Comparison of ENCODE assay signal across 21 mouse cellular contexts in the genomic region with DNA sequence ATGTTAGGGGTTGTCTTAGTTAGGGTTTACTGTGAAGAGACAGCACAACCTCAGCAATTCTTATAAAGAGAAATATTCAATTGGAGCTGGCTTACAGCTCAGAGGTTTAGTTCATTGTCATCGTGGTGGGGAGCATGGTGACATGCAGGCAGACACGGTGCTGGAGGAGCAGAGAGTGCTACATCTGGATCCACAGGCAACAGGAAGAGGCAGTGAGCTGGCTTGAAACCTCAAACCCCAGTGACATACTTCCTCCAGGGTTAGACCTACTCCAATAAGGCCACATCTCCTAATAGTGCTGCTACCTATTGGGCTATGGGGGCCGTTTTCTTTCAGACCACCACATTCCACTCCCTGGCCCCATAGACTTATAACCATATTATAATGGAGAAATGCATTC. TPM values are rescaled to one million over a fixed set of nuclear protein-coding genes. Genes with fewer than 3 reads are reported as not detected.
A peak's percentile ranks its signal among the peaks of the same experiment; 100 is the strongest.
DNase-seq lines count a peak whose midpoint lies in the region; ATAC-seq lines count a peak whose summit lies in the region.
"Had no signal": no experiment of that assay in that cellular context is flagged by ENCODE, and none has a peak within 500 bp of the region (broad histone marks: within the 10 kb centered on the region; RNA-seq: fewer than 3 reads in every experiment).

No protein-coding gene starts in this region.

- peak; percentile 65 for ATAC-seq in CD4-positive, CD25-positive, alpha-beta regulatory T cell, adult 4 months
- ATAC-seq in common myeloid progenitor, adult 5-6 weeks (replicated peaks; ENCODE audit: low read depth, poor library complexity, severe bottlenecking) = peak; percentile 75
- ATAC-seq in erythroblast, adult 5-6 weeks (replicated peaks; ENCODE audit: low FRiP score, poor library complexity, severe bottlenecking) = no peak
- ATAC-seq: hindbrain, postnatal 0 days had no signal

- H3K36me3 ChIP-seq in megakaryocyte, embryonic 14.5 days (replicated peaks; ENCODE audit: low read length) = peaks cover 91% of the 10 kb centered on the region

- peaks cover 99% of the 10 kb centered on the region for H3K4me1 ChIP-seq in megakaryocyte, embryonic 14.5 days
- H3K4me1 ChIP-seq: forebrain, embryonic 10.5 days; limb, embryonic 10.5 days had no signal

- no peaks in the 10 kb centered on the region for H3K27me3 ChIP-seq in megakaryocyte, embryonic 14.5 days (replicated peaks)
- H3K27me3 ChIP-seq: CH12.LX; embryonic facial prominence, embryonic 15.5 days; midbrain, embryonic 12.5 days had no signal

- peak; percentile 56 for DNase-seq in thymus, postnatal 14 days
- no peak for DNase-seq in layer of hippocampus, adult 18-20 months (ENCODE audit: low spot score in 2 of 2)
- DNase-seq in lung, adult 18-20 months = no peak
- DNase-seq: cerebellum, adult 8-10 months; gastrocnemius, postnatal 10 days; kidney, adult 9 months; kidney, postnatal 25 days; layer of hippocampus, adult 9-11 months; lung, adult 2 months; spleen, adult 18-20 months had no signal

- peaks cover 3% of the 10 kb centered on the region; the same call in 1 of the 2 replicates for H3K9me3 ChIP-seq in megakaryocyte, embryonic 14.5 days
- H3K9me3 ChIP-seq: embryonic facial prominence, embryonic 15.5 days; forebrain, embryonic 10.5 days; hindbrain, embryonic 10.5 days; limb, embryonic 10.5 days; midbrain, embryonic 12.5 days had no signal

- H3K4me3 ChIP-seq in megakaryocyte, embryonic 14.5 days (replicated peaks) = peak overlapping the region; percentile 47
- H3K4me3 ChIP-seq: embryonic facial prominence, embryonic 15.5 days; forebrain, embryonic 10.5 days; hindbrain, embryonic 10.5 days; limb, embryonic 10.5 days; midbrain, embryonic 12.5 days had no signal

RNA-seq across cellular contexts. Expression of gene Tmem123, which starts 12.1 kb away (rescaled TPM):
- 100 to 1,000 TPM in 1 of 2 experiments, 10 to 100 TPM in 1; 84.8 to 104 TPM for polyA plus RNA-seq in CD4-positive, CD25-positive, alpha-beta regulatory T cell, adult 4 months (2017; shearing (Covaris generic))
- total RNA-seq in common myeloid progenitor, adult 5-6 weeks (2017) = 172 and 173 TPM in 2 replicates
- 75.8 and 82.1 TPM in 2 replicates for polyA plus RNA-seq in megakaryocyte, embryonic 14.5 days (2012; ENCODE audit: insufficient read depth, low replicate concordance)
- total RNA-seq in erythroblast, adult 5-6 weeks (2015; ENCODE audit: low replicate concordance) = 28.1 and 44.5 TPM in 2 replicates
- total RNA-seq in erythroblast, adult 5-6 weeks (2017; ENCODE audit: low replicate concordance) = 19.9 and 34.9 TPM in 2 replicates
- 10 to 100 TPM; 12.2 to 12.4 TPM for total RNA-seq in layer of hippocampus, adult 18-20 months (2021)
